Mouse (Mus musculus): ENCODE measurements at regions not wholly inside any gene's neighbourhood (a gene's known extent, or its start where the extent isn't known, plus 50 kb on each side); places are given as distances from the start of the nearest gene placed in this dataset.
"Not testable (repeated sequence)": the region's sequence is repeated elsewhere in the genome, so short reads cannot be mapped to it uniquely, and the experiment has no call there.

DNA sequence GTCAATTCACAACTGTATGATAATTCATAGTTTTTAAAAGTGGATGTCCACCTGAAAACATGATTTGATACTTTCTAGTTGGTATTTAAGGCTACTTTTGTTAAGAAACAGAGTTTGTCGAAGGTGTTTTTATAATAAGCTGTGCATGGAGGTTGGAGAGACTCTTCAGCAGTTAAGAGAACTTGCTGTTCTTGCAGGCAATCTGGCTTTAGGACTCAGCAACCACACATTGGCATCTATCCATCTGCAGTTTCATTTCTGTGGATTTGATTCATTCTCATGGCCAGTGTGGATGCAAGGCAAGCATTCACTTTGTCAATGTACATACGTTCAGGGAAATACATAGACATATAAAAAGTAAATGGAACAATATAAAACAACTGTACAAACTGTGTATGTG is 784.5 kb upstream of the Gpc5 start:
- no peak overlapping the region for H3K27ac ChIP-seq (replicated peaks; ENCODE audit: low read depth, low read length)
- H3K4me2 ChIP-seq (ENCODE audit: low read depth, low read length) = no peak overlapping the region
- no peak overlapping the region for H3K9ac ChIP-seq (ENCODE audit: low read depth, low read length)
- no peaks in the 10 kb centered on the region for H3K4me1 ChIP-seq (ENCODE audit: control insufficient read depth, insufficient read depth, low read length)
- H3K27me3 ChIP-seq (replicated peaks; ENCODE audit: control insufficient read depth, insufficient read depth, low read length) = no peaks in the 10 kb centered on the region
- WGBS = 71% methylated on average over 2 of the region's 2 CpGs
- no peaks in the 10 kb centered on the region for H3K9me3 ChIP-seq (ENCODE audit: control insufficient read depth, low read length)
- H3K36me3 ChIP-seq (ENCODE audit: control insufficient read depth, insufficient read depth, low read length) = no peaks in the 10 kb centered on the region
- ATAC-seq (ENCODE audit: low read depth) = no peak
- no peak overlapping the region for H3K4me3 ChIP-seq (ENCODE audit: low read depth, low read length)
- DNase-seq (ENCODE audit: low spot score) = no peak

DNA sequence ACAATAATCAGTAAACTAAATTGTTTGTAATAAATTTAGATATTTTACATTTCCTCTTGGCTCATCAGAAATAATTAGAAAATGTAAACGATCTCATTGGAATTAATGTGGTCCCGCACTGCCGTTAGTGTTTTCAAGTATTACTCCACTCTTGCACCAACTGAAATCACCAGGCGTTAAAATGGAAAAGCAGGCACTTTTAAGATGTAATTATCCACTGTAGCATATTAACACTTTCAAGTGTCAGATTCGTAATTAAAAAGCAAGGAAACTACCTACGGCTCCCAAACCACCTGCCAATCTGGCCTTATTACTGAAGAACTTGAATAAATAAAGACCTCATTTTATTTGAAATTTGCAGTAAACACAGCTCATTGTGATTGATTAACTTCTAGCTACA is 759.4 kb upstream of the Gpc5 start:
- ATAC-seq (ENCODE audit: low read depth) (no peak), DNase-seq (ENCODE audit: low spot score) (no peak)
- Histone ChIP-seq H3K9me3 (ENCODE audit: control insufficient read depth, low read length) (no peaks in the 10 kb centered on the region), H3K9ac (ENCODE audit: low read depth, low read length) (no peak overlapping the region), H3K36me3 (ENCODE audit: control insufficient read depth, insufficient read depth, low read length) (no peaks in the 10 kb centered on the region), H3K27me3 (replicated peaks; ENCODE audit: control insufficient read depth, insufficient read depth, low read length) (no peaks in the 10 kb centered on the region), H3K4me3 (ENCODE audit: low read depth, low read length) (no peak overlapping the region), H3K4me2 (ENCODE audit: low read depth, low read length) (no peak overlapping the region), H3K4me1 (ENCODE audit: control insufficient read depth, insufficient read depth, low read length) (no peaks in the 10 kb centered on the region), H3K27ac (replicated peaks; ENCODE audit: low read depth, low read length) (no peak overlapping the region)
- WGBS = 90% methylated on average over 6 of the region's 6 CpGs

DNA sequence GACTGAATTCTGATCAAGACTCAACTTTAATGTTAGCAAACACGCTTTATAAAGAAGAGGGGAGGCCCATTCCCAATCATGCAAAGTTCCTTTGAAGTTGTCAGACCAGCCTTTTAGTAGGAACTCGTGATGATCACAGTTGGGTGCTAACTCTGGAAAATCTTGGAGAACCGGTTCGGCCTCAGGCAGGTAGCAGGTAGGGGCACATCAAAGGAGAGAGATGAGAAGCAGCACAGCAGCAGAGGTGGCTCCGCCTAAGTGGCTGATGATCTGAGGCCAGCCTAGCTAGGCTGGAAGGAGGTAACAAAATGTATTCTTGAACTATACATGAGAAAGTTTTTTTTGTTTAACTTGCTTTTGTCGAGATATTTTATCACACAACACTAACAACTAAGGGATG is 742.7 kb upstream of the Gpc5 start:
- 53% methylated on average over 6 of the region's 6 CpGs for WGBS
- Histone ChIP-seq H3K27me3 (replicated peaks; ENCODE audit: control insufficient read depth, insufficient read depth, low read length) (no peaks in the 10 kb centered on the region), H3K36me3 (ENCODE audit: control insufficient read depth, insufficient read depth, low read length) (no peaks in the 10 kb centered on the region), H3K4me3 (ENCODE audit: low read depth, low read length) (no peak overlapping the region), H3K27ac (replicated peaks; ENCODE audit: low read depth, low read length) (no peak overlapping the region), H3K4me1 (ENCODE audit: control insufficient read depth, insufficient read depth, low read length) (no peaks in the 10 kb centered on the region), H3K9ac (ENCODE audit: low read depth, low read length) (no peak overlapping the region), H3K4me2 (ENCODE audit: low read depth, low read length) (no peak overlapping the region), H3K9me3 (ENCODE audit: control insufficient read depth, low read length) (no peaks in the 10 kb centered on the region)
- DNase-seq (ENCODE audit: low spot score) = peak; percentile 70
- ATAC-seq (ENCODE audit: low read depth) = peak; percentile 60; the same call in 1 of the 2 replicates

DNA sequence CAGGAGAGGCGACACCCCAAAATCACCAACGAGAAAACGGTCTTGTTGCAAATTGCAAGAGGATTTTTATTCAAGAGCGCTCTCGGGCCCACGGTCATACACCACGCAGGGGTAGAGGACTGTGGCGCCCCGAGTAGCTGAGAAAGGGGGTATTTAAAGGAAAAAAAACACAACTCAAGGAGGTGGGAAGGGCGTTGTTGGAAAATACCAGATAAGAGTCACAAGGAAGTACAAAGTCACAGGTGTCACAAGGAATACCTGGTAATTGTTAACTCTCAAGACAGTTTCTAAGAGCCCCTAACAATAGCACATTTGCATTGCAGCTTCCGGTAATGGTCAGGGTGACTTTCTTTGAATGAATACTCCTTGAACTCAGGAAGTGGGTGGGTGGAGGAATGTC is 742.2 kb upstream of the Gpc5 start:
- not testable (repeated sequence) for H3K36me3 ChIP-seq (ENCODE audit: control insufficient read depth, insufficient read depth, low read length); ATAC-seq (ENCODE audit: low read depth); H3K9me3 ChIP-seq (ENCODE audit: control insufficient read depth, low read length); H3K9ac ChIP-seq (ENCODE audit: low read depth, low read length); H3K27me3 ChIP-seq (replicated peaks; ENCODE audit: control insufficient read depth, insufficient read depth, low read length); H3K4me1 ChIP-seq (ENCODE audit: control insufficient read depth, insufficient read depth, low read length); H3K4me2 ChIP-seq (ENCODE audit: low read depth, low read length); DNase-seq (ENCODE audit: low spot score); H3K4me3 ChIP-seq (ENCODE audit: low read depth, low read length); H3K27ac ChIP-seq (replicated peaks; ENCODE audit: low read depth, low read length)
- WGBS = 54% methylated on average over 6 of the region's 11 CpGs

DNA sequence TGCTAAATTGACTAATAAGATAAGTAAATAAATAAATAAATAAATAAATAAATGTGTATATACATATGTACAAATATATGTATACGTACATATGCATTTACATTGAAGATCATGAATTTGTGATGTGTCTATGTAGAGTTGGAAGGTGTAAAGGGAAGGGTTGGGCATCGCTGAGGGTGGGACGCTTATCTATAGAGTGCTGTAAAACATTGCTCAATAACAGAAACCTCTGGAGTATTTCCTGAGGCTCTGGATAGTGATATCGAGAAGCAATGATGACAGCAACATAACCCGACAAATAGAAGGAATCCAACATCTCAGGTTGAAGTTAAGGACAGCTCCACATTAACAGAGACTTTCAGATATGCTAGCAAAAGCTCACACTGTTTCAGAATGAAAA is 739.7 kb upstream of the Gpc5 start:
- no peak for DNase-seq (ENCODE audit: low spot score)
- no peak for ATAC-seq (ENCODE audit: low read depth)
- Histone ChIP-seq H3K4me1 (ENCODE audit: control insufficient read depth, insufficient read depth, low read length) (no peaks in the 10 kb centered on the region), H3K9ac (ENCODE audit: low read depth, low read length) (no peak overlapping the region), H3K36me3 (ENCODE audit: control insufficient read depth, insufficient read depth, low read length) (no peaks in the 10 kb centered on the region), H3K9me3 (ENCODE audit: control insufficient read depth, low read length) (0 out of 2 replicates have a peak, but pooled peaks cover 3% of the 10 kb centered on the region), H3K27me3 (replicated peaks; ENCODE audit: control insufficient read depth, insufficient read depth, low read length) (no peaks in the 10 kb centered on the region), H3K4me2 (ENCODE audit: low read depth, low read length) (no peak overlapping the region), H3K27ac (replicated peaks; ENCODE audit: low read depth, low read length) (no peak overlapping the region), H3K4me3 (ENCODE audit: low read depth, low read length) (no peak overlapping the region)
- 88% methylated on average over 5 of the region's 5 CpGs for WGBS

DNA sequence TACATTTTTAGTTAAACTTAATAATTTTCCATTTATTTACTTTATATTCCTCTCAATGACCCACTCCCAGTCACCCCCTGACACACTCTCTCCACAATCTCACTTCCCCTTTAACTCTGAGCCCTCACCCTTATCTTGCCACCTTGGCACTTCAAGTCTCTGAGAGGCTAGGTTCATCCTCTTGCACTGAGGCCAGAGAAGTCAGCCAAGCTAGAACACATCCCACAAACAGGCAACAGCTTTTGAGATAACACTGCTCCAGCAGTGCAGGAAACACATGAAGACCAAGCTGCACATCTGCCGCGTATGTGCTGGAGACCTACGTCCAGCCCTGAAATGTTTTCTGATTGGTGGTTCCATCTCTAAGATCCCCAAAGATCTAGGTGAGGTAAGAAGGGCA is 717.2 kb upstream of the Gpc5 start:
- Histone ChIP-seq H3K27me3 (replicated peaks; ENCODE audit: control insufficient read depth, insufficient read depth, low read length) (no peaks in the 10 kb centered on the region), H3K27ac (replicated peaks; ENCODE audit: low read depth, low read length) (no peak overlapping the region), H3K4me1 (ENCODE audit: control insufficient read depth, insufficient read depth, low read length) (no peaks in the 10 kb centered on the region), H3K9me3 (ENCODE audit: control insufficient read depth, low read length) (no peaks in the 10 kb centered on the region), H3K4me3 (ENCODE audit: low read depth, low read length) (no peak overlapping the region), H3K9ac (ENCODE audit: low read depth, low read length) (no peak overlapping the region), H3K36me3 (ENCODE audit: control insufficient read depth, insufficient read depth, low read length) (no peaks in the 10 kb centered on the region), H3K4me2 (ENCODE audit: low read depth, low read length) (no peak overlapping the region)
- DNase-seq (ENCODE audit: low spot score) (no peak), ATAC-seq (ENCODE audit: low read depth) (no peak)
- 92% methylated on average over 3 of the region's 3 CpGs for WGBS

DNA sequence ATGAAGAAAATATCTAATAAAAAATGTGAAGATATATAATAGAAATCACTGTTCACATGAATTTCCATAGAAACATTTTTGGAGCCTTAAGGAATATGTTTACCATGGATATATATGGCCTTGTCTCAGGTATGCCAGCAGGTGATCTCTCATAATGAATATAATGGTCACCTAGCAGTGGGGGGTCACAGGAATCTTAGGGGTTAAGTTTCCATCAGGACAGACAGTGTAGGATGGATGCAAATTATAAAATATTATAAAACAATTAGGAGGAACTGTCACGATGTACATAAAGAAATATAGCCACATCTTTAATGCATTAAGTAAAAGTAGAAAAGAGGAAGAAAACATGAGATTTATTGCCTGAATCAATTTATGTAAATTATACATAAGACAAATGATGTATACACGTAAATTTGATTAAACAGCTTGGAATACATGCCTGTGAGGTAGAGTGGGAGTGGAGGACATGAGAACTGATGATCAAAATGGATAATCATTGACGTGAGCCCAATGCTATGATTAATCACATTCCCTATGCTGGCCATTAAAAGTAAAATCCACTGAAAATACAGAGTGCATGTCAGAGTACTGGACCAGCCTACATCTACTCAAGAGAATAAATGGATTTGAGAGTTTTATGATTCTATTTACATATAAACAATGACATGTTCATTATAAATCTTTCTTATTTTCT is 693.0 kb upstream of the Gpc5 start:
- no peak overlapping the region for H3K27ac ChIP-seq (replicated peaks; ENCODE audit: low read depth, low read length)
- no peak overlapping the region for H3K4me2 ChIP-seq (ENCODE audit: low read depth, low read length)
- H3K27me3 ChIP-seq (replicated peaks; ENCODE audit: control insufficient read depth, insufficient read depth, low read length) = no peaks in the 10 kb centered on the region
- ATAC-seq (ENCODE audit: low read depth) (no peak), DNase-seq (ENCODE audit: low spot score) (no peak)
- H3K4me3 ChIP-seq (ENCODE audit: low read depth, low read length) = no peak overlapping the region
- no peaks in the 10 kb centered on the region for H3K9me3 ChIP-seq (ENCODE audit: control insufficient read depth, low read length)
- 69% methylated on average over 3 of the region's 3 CpGs for WGBS
- no peaks in the 10 kb centered on the region for H3K36me3 ChIP-seq (ENCODE audit: control insufficient read depth, insufficient read depth, low read length)
- no peak overlapping the region for H3K9ac ChIP-seq (ENCODE audit: low read depth, low read length)
- no peaks in the 10 kb centered on the region for H3K4me1 ChIP-seq (ENCODE audit: control insufficient read depth, insufficient read depth, low read length)

DNA sequence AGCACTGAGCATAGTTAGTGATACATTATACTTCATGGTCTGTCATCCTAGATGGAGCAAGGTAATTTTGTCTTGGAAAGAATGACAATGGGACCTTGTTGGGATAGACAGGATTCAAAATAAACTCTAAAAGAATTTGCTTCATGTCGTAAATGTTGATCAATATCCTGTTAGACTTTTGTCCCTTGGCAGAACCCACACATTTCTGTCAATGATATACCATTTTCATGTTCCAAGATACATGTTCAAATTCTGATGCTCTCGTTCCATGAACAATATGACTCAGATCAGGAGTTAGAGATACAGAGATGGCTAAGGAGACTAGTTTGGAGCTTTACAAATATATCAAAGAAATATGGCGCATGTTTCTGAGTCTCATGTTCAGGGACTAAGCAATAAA is 673.2 kb upstream of the Gpc5 start:
- no peak for DNase-seq (ENCODE audit: low spot score)

DNA sequence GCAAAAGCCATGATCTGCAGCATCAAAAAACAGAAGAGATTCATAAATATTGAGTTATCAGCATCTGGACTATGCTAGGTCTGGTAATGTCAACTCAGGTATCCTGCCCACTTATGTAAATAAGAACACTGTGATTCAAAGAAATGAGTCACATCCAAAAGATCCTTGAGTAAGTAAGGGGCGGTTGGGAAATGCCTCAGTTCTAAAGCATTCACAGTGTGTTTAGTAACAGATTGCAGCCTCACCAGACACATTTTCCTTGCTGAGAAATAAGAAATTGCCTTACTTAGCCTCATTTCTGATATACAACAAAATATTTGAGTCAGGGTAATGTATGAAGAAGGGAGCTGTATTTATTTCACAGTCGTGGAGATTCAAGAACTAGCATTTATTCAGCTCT is 666.5 kb upstream of the Gpc5 start:
- Histone ChIP-seq H3K27ac (replicated peaks; ENCODE audit: low read depth, low read length) (no peak overlapping the region), H3K4me3 (ENCODE audit: low read depth, low read length) (no peak overlapping the region), H3K36me3 (ENCODE audit: control insufficient read depth, insufficient read depth, low read length) (no peaks in the 10 kb centered on the region), H3K27me3 (replicated peaks; ENCODE audit: control insufficient read depth, insufficient read depth, low read length) (no peaks in the 10 kb centered on the region), H3K9ac (ENCODE audit: low read depth, low read length) (no peak overlapping the region), H3K9me3 (ENCODE audit: control insufficient read depth, low read length) (no peaks in the 10 kb centered on the region), H3K4me1 (ENCODE audit: control insufficient read depth, insufficient read depth, low read length) (no peaks in the 10 kb centered on the region), H3K4me2 (ENCODE audit: low read depth, low read length) (no peak overlapping the region)
- ATAC-seq (ENCODE audit: low read depth) = no peak
- 85% methylated on average over 2 of the region's 2 CpGs for WGBS
- DNase-seq (ENCODE audit: low spot score) = no peak

More for the DNA sequence above, 673.2 kb upstream of the Gpc5 start:
- 87% methylated on average over 3 of the region's 3 CpGs for WGBS
- Histone ChIP-seq H3K27me3 (replicated peaks; ENCODE audit: control insufficient read depth, insufficient read depth, low read length) (no peaks in the 10 kb centered on the region), H3K9ac (ENCODE audit: low read depth, low read length) (no peak overlapping the region), H3K9me3 (ENCODE audit: control insufficient read depth, low read length) (no peaks in the 10 kb centered on the region), H3K36me3 (ENCODE audit: control insufficient read depth, insufficient read depth, low read length) (no peaks in the 10 kb centered on the region), H3K4me3 (ENCODE audit: low read depth, low read length) (no peak overlapping the region), H3K4me1 (ENCODE audit: control insufficient read depth, insufficient read depth, low read length) (no peaks in the 10 kb centered on the region), H3K4me2 (ENCODE audit: low read depth, low read length) (no peak overlapping the region), H3K27ac (replicated peaks; ENCODE audit: low read depth, low read length) (no peak overlapping the region)
- no peak for ATAC-seq (ENCODE audit: low read depth)

Data from embryonic facial prominence, embryonic 14.5 days (tissue).